Mouse (Mus musculus): ENCODE data around the gene Rgl1.

- TF ChIP-seq CTCF (IDR thresholded peaks at IDR 0.05; ENCODE audit: control insufficient read depth, insufficient read depth, insufficient read length) (no peak), MYOG (IDR thresholded peaks at IDR 0.05; ENCODE audit: control insufficient read depth, extremely low read depth, insufficient read length) (no peak), CEBPB (IDR thresholded peaks at IDR 0.05; ENCODE audit: low read depth) (no peak), USF1 (IDR thresholded peaks at IDR 0.05; ENCODE audit: low read depth) (no peak), MYOD1 (IDR thresholded peaks at IDR 0.05; ENCODE audit: control insufficient read depth, insufficient read length, low read depth) (no peak), FOSL1 (IDR thresholded peaks at IDR 0.05; ENCODE audit: insufficient read depth, low read length, poor library complexity, severe bottlenecking) (no peak), MAX (IDR thresholded peaks at IDR 0.05) (no peak)
Observed at GRCm38 (mm10) chr1:152542747-152543378, 223.3 kb downstream of the Rgl1 start.
